Mouse (Mus musculus) liver, adult 2 months (tissue): ENCODE measurements at regions not wholly inside any gene's neighbourhood (a gene's known extent, or its start where the extent isn't known, plus 50 kb on each side); places are given as distances from the start of the nearest gene placed in this dataset.

ENCODE experiments used
- DNase-seq: peaks from one replicate; pipeline ENCODE4 v3.0.0-alpha.2; 2011; ENCODE audit warnings: low read depth, low spot score; ENCODE audit errors: extremely low read depth
- H3K27ac ChIP-seq: fragments of 200-500 bp; replicated peaks from 2 replicates; pipeline ENCODE4 v1.5.1; 2012; ENCODE audit warnings: low read depth, mild to moderate bottlenecking, control low read depth, inconsistent platforms, low read length; ENCODE audit not compliant: insufficient read depth
- H3K27me3 ChIP-seq: fragments of 200-500 bp; 2 replicates; pipeline ENCODE4 v1.6.1; 2012; ENCODE audit warnings: mild to moderate bottlenecking, moderate library complexity, low read length, inconsistent platforms; ENCODE audit not compliant: control insufficient read depth, insufficient read depth
- H3K36me3 ChIP-seq: fragments of 200-500 bp; 2 replicates; pipeline ENCODE4 v1.6.1; 2012; ENCODE audit warnings: low read length, inconsistent platforms; ENCODE audit not compliant: control insufficient read depth, insufficient read depth
- H3K4me1 ChIP-seq: fragments of 200-500 bp; 2 replicates; pipeline ENCODE4 v1.6.1; 2011; ENCODE audit warnings: low read length; ENCODE audit not compliant: control insufficient read depth, insufficient read depth
- H3K4me3 ChIP-seq: fragments of 200-500 bp; 2 replicates; pipeline ENCODE4 v1.5.1; 2011; ENCODE audit warnings: low read depth, mild to moderate bottlenecking, control low read depth, low read length, moderate library complexity; ENCODE audit not compliant: insufficient read depth
- H3K79me2 ChIP-seq: fragments of 200-500 bp; 2 replicates; pipeline ENCODE4 v1.6.1; 2012; ENCODE audit warnings: inconsistent platforms, mild to moderate bottlenecking, low read length, moderate library complexity; ENCODE audit not compliant: control insufficient read depth, insufficient read depth
- H3K9ac ChIP-seq: fragments of 200-500 bp; 2 replicates; pipeline ENCODE4 v1.6.1; 2012; ENCODE audit warnings: low read depth, mild to moderate bottlenecking, control low read depth, inconsistent platforms, low read length
- CTCF ChIP-seq: fragments of 200-500 bp; IDR thresholded peaks from 2 replicates; pipeline ENCODE4 v1.5.1; 2011; ENCODE audit warnings: low read depth, low read length, control low read depth
- POLR2A ChIP-seq: fragments of 200-500 bp; IDR thresholded peaks from 2 replicates; pipeline ENCODE4 v1.6.1; 2011; ENCODE audit warnings: low read length, control low read depth; ENCODE audit not compliant: insufficient read depth; ENCODE audit errors: extremely low read depth
- WGBS: fragments of 180-500 bp; shearing (Covaris S2); methylation state at CpG from one replicate; pipeline ENCODE4 v1.1.7; 2018; 5-methylcytosine and 5-hydroxymethylcytosine counted together

GRCm38 (mm10) chr7:36571061-36571460, 126.9 kb upstream of the Tshz3 start:
- Histone ChIP-seq H3K9ac (no peak overlapping the region), H3K27ac (no peak overlapping the region), H3K79me2 (no peaks in the 10 kb centered on the region), H3K27me3 (no peaks in the 10 kb centered on the region), H3K36me3 (no peaks in the 10 kb centered on the region), H3K4me1 (no peaks in the 10 kb centered on the region), H3K4me3 (no peak overlapping the region)
- no peak for TF ChIP-seq CTCF
- TF ChIP-seq POLR2A = no peak
- WGBS = 71% methylated on average over 2 of the region's 2 CpGs
- DNase-seq = no peak

DNA sequence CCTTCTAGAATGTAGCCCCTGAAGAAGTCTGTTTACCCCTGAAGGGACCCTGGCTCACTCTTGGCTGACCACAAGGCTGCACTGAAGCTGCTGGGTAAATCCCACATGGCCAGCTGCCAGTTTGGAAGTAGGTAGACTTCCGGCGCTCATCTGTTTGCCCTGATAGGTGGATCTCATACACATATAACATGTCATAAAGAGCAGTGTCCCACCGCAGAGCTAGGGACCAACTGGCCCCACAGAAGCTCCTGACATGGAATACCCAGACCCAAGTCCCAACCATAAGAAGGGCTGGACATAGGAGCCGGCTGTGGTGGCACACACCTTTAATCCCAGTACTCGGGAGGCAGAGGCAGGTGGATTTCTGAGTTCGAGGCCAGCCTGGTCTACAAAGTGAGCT, 115.8 kb upstream of the Tshz3 start:
- Histone ChIP-seq H3K79me2 (no peaks in the 10 kb centered on the region), H3K4me3 (no peak overlapping the region), H3K27ac (no peak overlapping the region), H3K36me3 (no peaks in the 10 kb centered on the region), H3K27me3 (no peaks in the 10 kb centered on the region), H3K4me1 (no peaks in the 10 kb centered on the region), H3K9ac (no peak overlapping the region)
- 83% methylated on average over 6 of the region's 6 CpGs for WGBS
- DNase-seq = no peak
- TF ChIP-seq POLR2A (no peak), CTCF (no peak)

DNA sequence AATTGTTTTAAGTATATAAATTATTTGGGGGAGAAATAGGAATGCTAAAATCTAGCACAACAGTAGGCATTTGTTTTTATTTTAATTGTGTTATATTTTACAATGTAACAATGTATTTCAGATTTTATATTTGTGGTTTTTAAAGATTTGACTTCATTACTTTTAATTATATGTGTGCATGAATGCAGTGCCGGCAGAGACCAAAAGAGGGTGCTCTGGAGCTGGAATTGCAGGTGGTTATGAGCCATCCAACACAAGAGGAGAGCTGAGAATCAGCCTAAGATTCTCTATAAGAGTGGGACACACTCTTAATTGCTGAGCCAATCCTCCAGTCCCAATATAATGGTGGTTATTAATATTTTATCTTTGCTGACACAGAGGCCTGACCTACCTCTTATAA, 112.9 kb upstream of the Tshz3 start:
- WGBS = 63% methylated on average over 1 of the region's 1 CpGs

GRCm38 (mm10) chr7:36591496-36591895, 106.4 kb upstream of the Tshz3 start:
- TF ChIP-seq POLR2A (no peak), CTCF (no peak)
- H3K36me3 ChIP-seq = no peaks in the 10 kb centered on the region
- H3K27ac ChIP-seq = no peak overlapping the region
- H3K4me3 ChIP-seq = no peak overlapping the region
- no peak for DNase-seq
- no peaks in the 10 kb centered on the region for H3K27me3 ChIP-seq
- no peak overlapping the region for H3K9ac ChIP-seq
- no peaks in the 10 kb centered on the region for H3K4me1 ChIP-seq
- 65% methylated on average over 1 of the region's 1 CpGs for WGBS
- H3K79me2 ChIP-seq = no peaks in the 10 kb centered on the region

More for the DNA sequence above, 112.9 kb upstream of the Tshz3 start:
- H3K27ac ChIP-seq = no peak overlapping the region
- no peak for DNase-seq
- H3K79me2 ChIP-seq = no peaks in the 10 kb centered on the region
- H3K4me1 ChIP-seq = no peaks in the 10 kb centered on the region
- no peak overlapping the region for H3K9ac ChIP-seq
- H3K27me3 ChIP-seq = no peaks in the 10 kb centered on the region
- peak; percentile 6; the same call in 1 of the 2 replicates for TF ChIP-seq CTCF
- no peak for TF ChIP-seq POLR2A
- no peak overlapping the region for H3K4me3 ChIP-seq
- H3K36me3 ChIP-seq = no peaks in the 10 kb centered on the region

GRCm38 (mm10) chr7:36596630-36597301, 101.2 kb upstream of the Tshz3 start:
- TF ChIP-seq CTCF (no peak), POLR2A (no peak)
- WGBS = 79% methylated on average over 3 of the region's 3 CpGs

GRCm38 (mm10) chr7:36605026-36605698, 92.8 kb upstream of the Tshz3 start:
- no peak for DNase-seq
- H3K4me3 ChIP-seq = no peak overlapping the region
- H3K27ac ChIP-seq = no peak overlapping the region
- H3K36me3 ChIP-seq = no peaks in the 10 kb centered on the region
- H3K4me1 ChIP-seq = no peaks in the 10 kb centered on the region
- WGBS = 84% methylated on average over 18 of the region's 18 CpGs
- H3K27me3 ChIP-seq = no peaks in the 10 kb centered on the region; the same call in 1 of the 2 replicates
- H3K79me2 ChIP-seq = no peaks in the 10 kb centered on the region
- no peak overlapping the region for H3K9ac ChIP-seq
- TF ChIP-seq CTCF (no peak), POLR2A (no peak)

More at GRCm38 (mm10) chr7:36596630-36597301, 101.2 kb upstream of the Tshz3 start:
- Histone ChIP-seq H3K9ac (no peak overlapping the region), H3K4me3 (no peak overlapping the region), H3K27ac (no peak overlapping the region), H3K79me2 (no peaks in the 10 kb centered on the region), H3K4me1 (no peaks in the 10 kb centered on the region), H3K27me3 (no peaks in the 10 kb centered on the region; the same call in 1 of the 2 replicates), H3K36me3 (no peaks in the 10 kb centered on the region)
- no peak for DNase-seq
